Mouse (Mus musculus) stomach, postnatal 0 days (tissue): ENCODE data around the gene Elmo2. TPM values are rescaled to one million over a fixed set of nuclear protein-coding genes. Genes with fewer than 3 reads are reported as not detected.

Experiments
- ATAC-seq: fragments of 200-750 bp; cut with Nextera tagmentation; 2 replicates; pipeline ENCODE4 v1.8.0; 2017; ENCODE audit not compliant: low FRiP score, low TSS enrichment
- DNase-seq: peaks from one replicate; pipeline ENCODE4 v3.0.0-alpha.2; 2016; ENCODE audit warnings: low spot score
- H3K27ac ChIP-seq: fragments of 300-500 bp; sonication (generic); replicated peaks from 2 replicates; pipeline ENCODE4 v1.5.1; 2014; ENCODE audit warnings: mild to moderate bottlenecking, control low read depth
- H3K27me3 ChIP-seq: fragments of 300-500 bp; sonication (generic); 2 replicates; pipeline ENCODE4 v1.6.1; 2014; ENCODE audit warnings: low read length; ENCODE audit not compliant: control insufficient read depth, insufficient read depth
- H3K36me3 ChIP-seq: fragments of 300-500 bp; sonication (generic); 2 replicates; pipeline ENCODE4 v1.6.1; 2014; ENCODE audit warnings: low read length, mixed read lengths; ENCODE audit not compliant: control insufficient read depth, insufficient read depth
- H3K4me1 ChIP-seq: fragments of 300-500 bp; sonication (generic); replicated peaks from 2 replicates; pipeline ENCODE4 v1.6.1; 2014; ENCODE audit warnings: antibody characterized with exemption; ENCODE audit not compliant: control insufficient read depth, insufficient read depth
- H3K4me2 ChIP-seq: fragments of 300-500 bp; sonication (generic); replicated peaks from 2 replicates; pipeline ENCODE4 v1.6.1; 2014; ENCODE audit warnings: low read depth, mild to moderate bottlenecking, control low read depth, moderate library complexity
- H3K4me3 ChIP-seq: fragments of 300-500 bp; sonication (generic); 2 replicates; pipeline ENCODE4 v1.5.1; 2014; ENCODE audit warnings: low read depth, low read length, control low read depth
- H3K9ac ChIP-seq: fragments of 300-500 bp; sonication (generic); 2 replicates; pipeline ENCODE4 v1.6.1; 2014; ENCODE audit warnings: mild to moderate bottlenecking, low read length, control low read depth, mixed read lengths
- H3K9me3 ChIP-seq: fragments of 300-500 bp; sonication (generic); 2 replicates; pipeline ENCODE4 v1.6.1; 2016; ENCODE audit warnings: low read length; ENCODE audit not compliant: control insufficient read depth
- CTCF ChIP-seq: IDR thresholded peaks from 2 replicates; pipeline ENCODE4 v1.5.1; 2016; ENCODE audit warnings: antibody characterized with exemption, low read depth, mild to moderate bottlenecking, moderate library complexity
- EP300 ChIP-seq: optimal IDR thresholded peaks from 2 replicates; pipeline ENCODE3; 2016; ENCODE audit warnings: antibody characterized with exemption
- WGBS: fragments of 180-500 bp; shearing (Covaris S2); extraction: QIAGEN DNeasy Blood & Tissue Kit; methylation state at CpG from one replicate; pipeline ENCODE4 v1.1.7; 2014; 5-methylcytosine and 5-hydroxymethylcytosine counted together
- polyA plus RNA-seq: library from polyadenylated mRNA; unstranded; fragments of >200 nt; fragmentation: Nextera tagmentation; extraction: Ambion mirVana; gene quantifications from 2 replicates; pipeline ENCODE4 v1.2.1, GENCODE M21; 2015

Gene Elmo2
- polyA plus RNA-seq, 1 experiment from 2014 or later: 22.6 TPM

GRCm38 (mm10) chr2:165349466-165349865 is 23.2 kb upstream of the Elmo2 start:
- Histone ChIP-seq H3K27me3 (no peaks in the 10 kb centered on the region), H3K27ac (no peak overlapping the region), H3K9me3 (peaks cover 3% of the 10 kb centered on the region; the same call in 1 of the 2 replicates), H3K4me1 (no peaks in the 10 kb centered on the region), H3K9ac (no peak overlapping the region), H3K4me3 (no peak overlapping the region), H3K4me2 (no peak overlapping the region), H3K36me3 (no peaks in the 10 kb centered on the region)
- TF ChIP-seq EP300 (no peak), CTCF (peak; percentile 73)
- no peak for DNase-seq
- ATAC-seq: no peak
- WGBS: 30% methylated on average over 8 of the region's 8 CpGs

- Histone ChIP-seq H3K36me3 (no peaks in the 10 kb centered on the region), H3K9me3 (no peaks in the 10 kb centered on the region), H3K27ac (no peak overlapping the region), H3K4me1 (no peaks in the 10 kb centered on the region), H3K27me3 (no peaks in the 10 kb centered on the region), H3K4me3 (no peak overlapping the region), H3K9ac (no peak overlapping the region), H3K4me2 (no peak overlapping the region)
- 88% methylated on average over 5 of the region's 5 CpGs for WGBS
- TF ChIP-seq CTCF (no peak), EP300 (no peak)
- DNase-seq (no peak), ATAC-seq (no peak)
Observed at GRCm38 (mm10) chr2:165346180-165346579, 19.9 kb upstream of the Elmo2 start.

GRCm38 (mm10) chr2:165337191-165337590 is 10.9 kb upstream of the Elmo2 start:
- Histone ChIP-seq H3K9ac (no peak overlapping the region), H3K9me3 (no peaks in the 10 kb centered on the region), H3K4me3 (no peak overlapping the region), H3K4me2 (no peak overlapping the region), H3K27me3 (no peaks in the 10 kb centered on the region; the same call in 1 of the 2 replicates), H3K4me1 (no peaks in the 10 kb centered on the region), H3K27ac (no peak overlapping the region), H3K36me3 (no peaks in the 10 kb centered on the region)
- TF ChIP-seq EP300 (no peak), CTCF (peak; percentile 75)
- DNase-seq (peak; percentile 51), ATAC-seq (no peak)
- WGBS: 37% methylated on average over 3 of the region's 3 CpGs

GRCm38 (mm10) chr2:165332610-165333210 is 6.4 kb upstream of the Elmo2 start:
- Histone ChIP-seq H3K4me2 (no peak overlapping the region), H3K27me3 (no peaks in the 10 kb centered on the region; the same call in 1 of the 2 replicates), H3K27ac (no peak overlapping the region), H3K36me3 (no peaks in the 10 kb centered on the region), H3K4me3 (no peak overlapping the region), H3K9ac (no peak overlapping the region; the same call in 1 of the 2 replicates), H3K9me3 (no peaks in the 10 kb centered on the region), H3K4me1 (no peaks in the 10 kb centered on the region)
- TF ChIP-seq CTCF: no peak
- no peak for TF ChIP-seq EP300
- ATAC-seq (no peak), DNase-seq (no peak)
- WGBS: 46% methylated on average over 14 of the region's 14 CpGs

GRCm38 (mm10) chr2:165329703-165330102 is 3.4 kb upstream of the Elmo2 start:
- H3K27me3 ChIP-seq: no peaks in the 10 kb centered on the region
- no peak for ATAC-seq
- H3K4me2 ChIP-seq: no peak overlapping the region
- H3K4me3 ChIP-seq: no peak overlapping the region
- no peak overlapping the region for H3K27ac ChIP-seq
- H3K36me3 ChIP-seq: no peaks in the 10 kb centered on the region
- no peaks in the 10 kb centered on the region for H3K9me3 ChIP-seq
- no peak overlapping the region for H3K9ac ChIP-seq
- no peaks in the 10 kb centered on the region; the same call in 1 of the 2 replicates for H3K4me1 ChIP-seq
- TF ChIP-seq CTCF (no peak), EP300 (no peak)
- 12% methylated on average over 3 of the region's 3 CpGs for WGBS
- no peak for DNase-seq

GRCm38 (mm10) chr2:165328746-165329145 is 2.5 kb upstream of the Elmo2 start:
- no peaks in the 10 kb centered on the region for H3K36me3 ChIP-seq
- no peak for TF ChIP-seq CTCF
- TF ChIP-seq EP300: no peak
- H3K9me3 ChIP-seq: no peaks in the 10 kb centered on the region
- H3K4me2 ChIP-seq: no peak overlapping the region
- H3K27ac ChIP-seq: no peak overlapping the region
- ATAC-seq (no peak), DNase-seq (no peak)
- no peak overlapping the region for H3K4me3 ChIP-seq
- H3K9ac ChIP-seq: no peak overlapping the region
- no peaks in the 10 kb centered on the region; the same call in 1 of the 2 replicates for H3K4me1 ChIP-seq
- WGBS: 70% methylated on average over 5 of the region's 5 CpGs
- no peaks in the 10 kb centered on the region for H3K27me3 ChIP-seq
